Mouse (Mus musculus) macrophage (primary cell): ENCODE measurements at regions not wholly inside any gene's neighbourhood (a gene's known extent, or its start where the extent isn't known, plus 50 kb on each side); places are given as distances from the start of the nearest gene placed in this dataset.

Experiments
- H3K27ac ChIP-seq: fragments of 350-480 bp; formaldehyde crosslinking; 2 replicates; pipeline ENCODE4 v1.9.0; 2021
- H3K36me3 ChIP-seq: fragments of 350-480 bp; formaldehyde crosslinking; 2 replicates; pipeline ENCODE4 v1.9.0; 2021; ENCODE audit errors: inconsistent target
- H3K4me3 ChIP-seq: fragments of 350-480 bp; formaldehyde crosslinking; 2 replicates; pipeline ENCODE4 v1.9.0; 2021; ENCODE audit errors: inconsistent target
- H3K79me2 ChIP-seq: fragments of 350-480 bp; formaldehyde crosslinking; 2 replicates; pipeline ENCODE4 v1.9.0; 2021; ENCODE audit errors: inconsistent target
- WGBS: methylation state at CpG from one replicate; pipeline ENCODE4 v1.1.7; 2026; ENCODE audit warnings: inconsistent platforms; ENCODE audit not compliant: missing documents; 5-methylcytosine and 5-hydroxymethylcytosine counted together

DNA sequence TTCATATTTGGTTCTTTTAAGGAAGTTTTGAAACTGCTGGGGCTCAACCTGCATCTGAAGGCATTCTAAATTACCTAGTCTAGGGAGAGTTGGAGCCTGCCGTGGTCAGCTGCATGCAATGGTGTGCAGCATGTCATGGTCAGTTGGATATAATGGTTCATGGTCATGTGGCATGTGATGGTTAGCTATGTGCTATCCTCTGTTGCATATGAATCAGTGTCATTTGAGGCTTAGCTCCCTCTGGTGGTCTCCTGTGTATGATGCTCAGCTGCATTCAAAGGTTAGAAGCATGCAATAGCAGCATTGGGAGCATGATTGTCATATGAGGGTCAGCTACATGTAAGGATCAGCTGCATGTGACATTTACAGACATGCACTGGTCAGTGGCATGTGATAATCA lies 1894.0 kb upstream of the Lrrc6 start:
- no peaks in the 10 kb centered on the region for H3K79me2 ChIP-seq
- 87% methylated on average over 1 of the region's 1 CpGs for WGBS
- no peak overlapping the region for H3K4me3 ChIP-seq
- H3K27ac ChIP-seq = no peak overlapping the region
- H3K36me3 ChIP-seq = no peaks in the 10 kb centered on the region

DNA sequence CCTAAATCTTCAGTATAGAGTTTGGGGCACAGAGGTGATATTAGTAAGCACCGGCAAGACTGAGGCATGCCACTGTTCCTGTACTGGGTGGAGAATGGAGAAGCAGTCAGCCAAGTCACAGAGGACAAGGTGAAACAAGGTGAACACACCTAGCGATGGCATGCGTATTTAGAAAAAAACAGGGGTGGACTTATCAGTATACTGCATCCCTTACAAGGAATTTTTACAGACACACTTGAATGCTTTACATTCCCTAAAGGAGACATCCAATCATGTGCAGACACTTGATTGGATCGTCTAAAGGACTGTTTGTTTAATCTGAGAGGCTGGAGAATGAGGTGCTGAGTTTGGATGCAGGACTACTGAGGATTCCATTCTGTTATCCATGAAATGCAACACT lies 1893.4 kb upstream of the Lrrc6 start:
- Histone ChIP-seq H3K4me3 (no peak overlapping the region), H3K79me2 (no peaks in the 10 kb centered on the region), H3K36me3 (no peaks in the 10 kb centered on the region), H3K27ac (no peak overlapping the region)
- WGBS = 94% methylated on average over 4 of the region's 4 CpGs

DNA sequence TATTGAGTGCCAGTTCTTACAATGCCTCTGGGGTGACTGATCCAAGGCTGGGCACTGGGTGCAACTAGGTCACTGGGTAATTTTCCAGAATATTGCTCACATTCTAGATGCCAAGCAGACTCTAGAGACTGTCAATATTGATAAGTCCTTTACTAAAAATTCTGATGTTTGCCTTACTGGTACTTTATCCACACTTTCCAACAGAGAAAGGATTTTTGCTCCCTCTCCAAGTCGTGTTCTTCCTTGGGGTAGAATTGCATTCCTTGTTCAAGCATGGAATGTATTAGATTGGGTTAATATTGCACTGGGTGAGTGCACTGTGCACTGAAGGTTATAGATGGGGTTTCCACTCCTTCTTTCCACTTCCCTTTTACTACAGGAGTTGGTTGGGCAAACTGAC lies 1891.0 kb upstream of the Lrrc6 start:
- no peaks in the 10 kb centered on the region for H3K79me2 ChIP-seq
- no peak overlapping the region for H3K27ac ChIP-seq
- WGBS = 67% methylated on average over 1 of the region's 1 CpGs
- no peak overlapping the region for H3K4me3 ChIP-seq
- H3K36me3 ChIP-seq = no peaks in the 10 kb centered on the region

DNA sequence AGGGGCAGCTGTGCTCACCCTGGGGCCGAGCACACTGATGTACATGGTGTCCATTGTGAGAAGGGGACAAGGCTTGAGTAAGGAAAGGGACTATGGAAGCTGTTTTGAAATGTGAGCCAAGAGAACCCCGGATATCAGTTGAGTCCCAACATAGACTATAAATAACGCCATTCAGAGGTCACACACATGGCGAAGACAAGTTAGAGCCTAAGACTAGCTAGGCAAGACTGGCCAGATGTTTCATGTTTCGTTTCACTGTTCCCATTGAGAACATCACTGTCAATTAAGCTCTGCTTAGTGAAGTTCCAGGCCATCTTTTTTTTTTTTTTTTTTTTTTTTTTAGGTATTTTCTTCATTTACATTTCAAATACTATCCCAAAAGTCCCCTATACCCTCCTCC lies 1889.1 kb upstream of the Lrrc6 start:
- Histone ChIP-seq H3K27ac (no peak overlapping the region), H3K79me2 (no peaks in the 10 kb centered on the region)
- 88% methylated on average over 5 of the region's 5 CpGs for WGBS

DNA sequence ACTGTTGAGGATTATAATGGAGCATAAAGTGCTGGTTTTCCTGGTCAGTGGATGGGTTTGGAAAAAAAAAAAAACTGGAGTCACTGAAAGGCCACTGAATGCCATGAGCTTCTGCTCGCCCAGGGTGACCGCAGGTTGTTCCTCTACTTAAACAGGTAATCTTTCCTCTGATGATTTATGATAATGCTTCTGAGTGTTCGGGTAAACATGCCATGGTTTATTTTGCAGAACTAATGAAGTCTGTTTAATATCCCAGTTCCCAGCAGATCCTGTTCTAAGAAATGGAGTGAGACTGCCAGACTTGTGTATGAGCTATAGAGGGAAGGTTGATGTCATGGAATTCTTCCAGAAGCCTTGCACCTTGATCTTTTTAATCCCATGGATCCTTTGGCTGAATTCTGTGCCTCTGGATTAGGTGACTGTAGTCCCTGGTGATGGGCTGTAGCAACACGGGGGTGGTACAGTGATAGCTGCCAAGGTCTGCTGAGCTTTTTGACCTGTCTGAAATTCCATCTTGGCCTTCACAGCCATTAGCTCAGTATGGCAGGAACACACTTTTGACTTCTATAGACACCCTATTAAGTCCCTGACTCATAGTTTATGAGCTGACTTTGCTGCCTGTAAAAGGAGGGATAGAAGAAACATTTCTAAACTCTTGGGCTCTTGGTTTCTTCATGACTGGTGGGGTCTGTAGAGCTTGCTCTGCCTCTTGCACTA lies 1886.8 kb upstream of the Lrrc6 start:
- Histone ChIP-seq H3K27ac (no peak overlapping the region), H3K79me2 (no peaks in the 10 kb centered on the region), H3K36me3 (no peaks in the 10 kb centered on the region), H3K4me3 (no peak overlapping the region)
- WGBS = 88% methylated on average over 4 of the region's 4 CpGs

More for the DNA sequence above, 1889.1 kb upstream of the Lrrc6 start:
- no peaks in the 10 kb centered on the region for H3K36me3 ChIP-seq
- no peak overlapping the region for H3K4me3 ChIP-seq

DNA sequence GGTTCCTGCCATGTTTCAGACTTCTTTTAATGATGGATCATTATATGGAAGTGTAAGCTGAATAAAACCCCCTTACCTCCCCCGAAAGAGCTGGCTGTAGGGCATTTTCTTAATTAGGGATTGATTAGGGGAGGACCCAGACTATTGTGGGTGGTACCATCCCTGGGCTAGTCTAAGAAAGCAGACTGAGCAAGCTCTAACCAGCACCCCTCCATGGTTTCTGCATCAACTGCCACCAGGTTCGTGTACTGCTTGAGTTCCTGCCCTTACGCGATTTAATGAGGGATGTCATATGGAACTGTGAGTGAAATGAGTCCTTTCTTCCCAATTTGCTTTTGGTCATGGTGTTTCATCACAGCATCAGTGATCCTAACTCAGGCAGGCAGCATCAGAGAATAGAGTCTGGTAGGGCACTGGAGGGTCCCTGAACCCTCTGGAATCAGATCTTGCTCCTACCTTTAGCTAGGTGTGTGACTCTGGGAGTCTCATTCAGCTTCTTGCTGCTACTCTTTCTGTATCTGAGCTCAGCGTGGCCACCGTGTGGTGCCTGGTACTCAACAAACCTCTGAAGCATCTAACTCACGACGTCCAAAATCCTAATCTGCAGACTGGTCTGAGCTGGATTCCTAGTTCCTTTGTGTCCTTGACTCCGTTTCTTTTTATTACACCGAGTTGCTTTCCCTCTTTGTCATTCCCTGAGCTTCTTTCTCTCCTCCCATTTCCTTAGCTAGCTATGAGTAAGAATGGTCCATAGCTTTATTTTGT lies 1884.0 kb upstream of the Lrrc6 start:
- WGBS = 72% methylated on average over 10 of the region's 10 CpGs
- Histone ChIP-seq H3K36me3 (no peaks in the 10 kb centered on the region), H3K79me2 (no peaks in the 10 kb centered on the region), H3K4me3 (no peak overlapping the region), H3K27ac (no peak overlapping the region)

DNA sequence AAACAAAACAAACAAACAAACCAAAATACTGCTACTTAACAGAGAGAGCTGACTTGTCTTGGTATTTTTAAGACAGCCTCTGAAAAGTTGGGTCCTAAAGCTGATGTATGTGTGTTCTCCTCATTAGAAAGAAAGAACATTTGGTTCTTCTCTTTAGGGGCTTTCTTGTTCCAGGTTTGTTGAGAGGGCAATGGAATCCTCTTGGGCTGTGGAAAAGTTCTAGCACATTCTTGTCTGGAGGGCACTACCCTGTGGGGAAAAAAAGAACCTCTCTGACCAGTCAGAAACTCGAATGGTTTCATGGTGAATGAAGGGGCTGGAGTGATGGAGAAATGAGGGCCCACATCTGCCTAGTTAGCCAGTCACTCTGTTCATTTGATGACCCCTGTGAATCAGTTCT lies 1874.5 kb upstream of the Lrrc6 start:
- no peaks in the 10 kb centered on the region for H3K79me2 ChIP-seq
- H3K36me3 ChIP-seq = no peaks in the 10 kb centered on the region
- H3K27ac ChIP-seq = no peak overlapping the region
- H3K4me3 ChIP-seq = no peak overlapping the region
- 53% methylated on average over 1 of the region's 1 CpGs for WGBS

DNA sequence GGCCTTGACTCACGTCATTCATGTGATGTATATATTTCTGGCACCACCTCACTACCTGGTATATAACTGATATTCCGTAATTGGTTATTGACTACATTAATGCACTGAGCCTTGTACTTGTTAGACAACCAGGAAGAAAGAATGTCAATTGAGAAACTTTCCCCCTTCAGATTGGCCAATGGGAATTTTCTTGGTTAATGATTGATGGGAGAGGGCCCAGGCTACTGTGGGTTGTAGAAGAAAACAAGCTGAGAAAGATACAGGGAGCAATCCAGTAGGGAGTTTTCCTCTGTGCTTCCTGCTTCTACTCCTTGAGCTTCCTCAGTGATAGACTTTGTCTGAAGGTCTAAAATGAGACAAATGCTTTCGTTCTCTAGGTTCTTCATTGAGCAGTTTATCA lies 1866.1 kb upstream of the Lrrc6 start:
- Histone ChIP-seq H3K27ac (no peak overlapping the region), H3K36me3 (no peaks in the 10 kb centered on the region), H3K4me3 (no peak overlapping the region), H3K79me2 (peaks cover 3% of the 10 kb centered on the region)
- 86% methylated on average over 3 of the region's 3 CpGs for WGBS

DNA sequence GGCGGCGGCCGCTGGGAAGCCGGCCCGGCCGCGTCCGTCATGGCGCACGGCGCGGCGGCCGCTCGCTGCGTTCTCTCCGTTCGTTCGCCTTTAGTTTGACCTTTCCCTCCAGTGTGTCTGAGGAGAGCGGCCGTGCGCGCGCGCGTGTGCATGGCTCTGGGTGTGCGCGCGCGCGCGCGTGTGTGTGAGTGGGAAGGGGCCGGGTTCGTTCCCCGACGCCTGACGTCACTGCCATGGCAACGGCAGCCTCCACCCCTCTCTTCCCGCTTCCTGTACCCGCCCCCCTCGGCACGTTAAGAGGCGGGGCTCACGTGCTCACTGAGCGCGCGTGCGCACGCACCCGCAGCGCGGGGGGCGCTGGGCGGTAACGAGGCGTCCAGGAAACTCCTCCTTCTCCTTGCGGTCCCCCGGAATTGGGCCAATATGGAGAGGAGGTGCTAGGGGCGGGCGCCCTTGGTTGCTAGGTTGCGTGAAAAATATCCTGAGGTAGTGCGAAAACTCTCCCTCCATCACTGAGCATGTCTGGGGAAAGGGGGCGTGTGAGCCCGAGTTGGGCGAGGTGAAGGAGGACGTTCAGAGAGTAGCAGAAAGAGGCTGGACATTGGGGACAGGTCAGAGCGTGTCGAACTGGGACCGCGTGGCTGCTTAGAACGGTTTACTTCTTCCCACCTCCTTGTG lies 1862.5 kb upstream of the Lrrc6 start:
- H3K27ac ChIP-seq = peak overlapping the region; percentile 41
- no peaks in the 10 kb centered on the region for H3K36me3 ChIP-seq
- peaks cover 39% of the 10 kb centered on the region for H3K79me2 ChIP-seq
- peak overlapping the region; percentile 30; the same call in 1 of the 2 replicates for H3K4me3 ChIP-seq
- WGBS = 2% methylated on average over 58 of the region's 72 CpGs

DNA sequence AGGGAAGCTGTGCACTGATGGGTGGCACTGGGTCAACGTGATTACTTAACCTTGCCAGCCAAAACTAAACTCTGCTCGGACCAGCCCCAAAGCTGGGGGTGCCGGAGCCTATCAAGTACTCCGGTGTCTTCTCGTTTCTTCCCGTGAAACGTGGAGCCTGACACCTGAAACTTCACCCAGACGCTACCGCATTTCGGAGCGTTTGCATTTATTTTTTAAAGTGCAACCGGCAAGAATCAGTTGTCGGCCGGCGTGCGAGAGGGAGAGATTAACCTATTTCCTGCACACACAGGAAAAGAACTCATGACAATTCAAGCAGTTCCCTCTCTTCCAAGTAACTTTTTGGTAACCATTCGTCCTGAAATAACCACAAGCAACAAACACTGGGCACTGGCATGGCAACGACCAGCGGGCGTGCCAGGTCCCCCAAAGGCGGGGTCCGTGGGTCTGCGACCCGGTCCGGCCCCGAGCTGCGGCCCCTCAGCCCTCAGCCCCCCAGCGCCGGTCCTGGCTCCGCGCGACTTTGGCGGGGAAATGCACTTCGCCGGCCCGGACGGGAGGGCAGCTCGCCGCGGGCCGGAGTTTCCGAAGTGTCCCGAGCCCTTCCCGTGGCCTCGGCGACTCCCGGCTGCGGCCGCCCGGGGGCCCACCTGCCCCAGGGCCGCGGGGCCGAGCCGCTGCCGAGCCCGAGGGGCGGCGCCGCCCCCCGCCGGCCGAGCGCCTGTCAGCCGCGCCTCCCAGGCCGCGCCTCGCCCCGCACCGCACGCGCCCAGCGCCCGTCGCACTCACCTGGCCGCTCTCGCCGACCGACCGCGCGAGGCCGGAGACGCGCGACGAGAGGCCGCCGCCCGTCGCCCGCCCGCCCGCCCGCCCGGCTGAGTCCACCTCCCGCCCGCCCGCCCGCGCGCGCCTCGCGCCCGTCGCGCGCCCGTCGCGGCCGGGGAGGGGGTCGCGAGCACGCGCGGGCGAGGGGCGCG lies 1861.7 kb upstream of the Lrrc6 start:
- 2% methylated on average over 96 of the region's 121 CpGs for WGBS
- H3K4me3 ChIP-seq = peak overlapping the region; percentile 78
- peaks cover 48% of the 10 kb centered on the region for H3K79me2 ChIP-seq
- H3K27ac ChIP-seq = peak overlapping the region; percentile 67
- H3K36me3 ChIP-seq = no peaks in the 10 kb centered on the region

DNA sequence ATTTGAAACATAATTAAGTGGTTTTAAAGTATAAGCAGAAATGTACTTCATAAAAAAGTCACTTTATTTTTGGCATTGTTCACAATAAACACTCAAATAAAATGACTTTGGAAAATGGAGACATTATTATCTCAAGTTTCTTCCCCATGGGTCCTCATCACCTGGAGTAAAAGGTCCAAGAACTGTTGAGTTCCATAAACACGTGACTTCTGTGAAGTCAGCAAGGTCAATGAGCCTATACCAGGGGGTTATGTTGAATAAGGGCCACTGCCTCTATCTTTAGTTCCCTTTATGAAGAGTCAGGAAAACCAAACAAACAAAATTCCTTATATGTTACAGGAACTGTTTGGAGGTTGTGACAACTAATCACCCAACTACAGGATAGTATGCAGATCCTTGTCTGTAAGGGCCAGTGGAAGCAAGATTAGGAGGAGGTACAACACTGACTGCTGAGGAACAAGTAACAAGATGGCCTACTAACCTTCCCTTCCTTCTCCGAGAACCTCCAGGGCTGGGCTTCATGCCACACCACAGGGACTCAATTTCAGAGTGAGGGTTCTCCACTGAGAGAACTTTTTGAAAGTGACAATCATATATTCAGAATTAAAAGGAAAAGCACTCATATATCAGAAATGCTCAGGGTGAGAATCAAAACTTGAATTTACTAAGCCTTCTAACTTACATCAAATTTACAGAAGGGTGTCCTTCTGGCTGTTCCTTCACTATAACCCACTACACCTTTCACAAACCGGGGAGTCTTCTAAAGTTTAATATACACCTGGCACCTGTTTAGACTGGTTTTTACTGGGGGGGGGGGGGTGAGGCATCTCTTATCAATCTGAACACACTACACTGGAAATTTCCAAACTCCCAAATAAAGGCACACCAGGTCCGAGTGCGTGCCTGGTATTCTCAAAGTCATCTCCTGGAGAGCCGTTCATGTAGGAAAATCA lies 1860.5 kb upstream of the Lrrc6 start:
- peaks cover 59% of the 10 kb centered on the region for H3K79me2 ChIP-seq
- H3K36me3 ChIP-seq = no peaks in the 10 kb centered on the region
- peak overlapping the region; percentile 67 for H3K27ac ChIP-seq
- 28% methylated on average over 6 of the region's 6 CpGs for WGBS
- H3K4me3 ChIP-seq = peak overlapping the region; percentile 78

DNA sequence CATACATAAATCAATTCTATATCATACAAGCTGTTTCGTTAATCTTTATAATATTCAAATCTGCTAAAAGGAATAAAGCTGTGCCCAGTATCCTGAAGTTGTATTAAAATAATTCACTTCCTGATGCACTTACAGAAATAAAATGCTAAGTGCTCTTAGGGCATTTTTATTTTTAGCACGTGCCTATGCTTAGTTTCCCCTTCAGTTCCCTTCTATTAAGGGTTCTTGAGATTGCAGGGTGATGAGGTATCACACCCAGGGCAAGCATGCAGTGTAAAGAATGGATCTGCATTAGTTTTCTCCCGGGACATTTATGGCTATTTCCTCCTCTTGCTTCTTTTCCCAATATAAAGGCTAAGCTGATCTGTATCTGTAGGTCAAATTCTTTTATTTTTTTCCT lies 1858.8 kb upstream of the Lrrc6 start:
- Histone ChIP-seq H3K4me3 (no peak overlapping the region), H3K27ac (peak overlapping the region; percentile 21), H3K79me2 (peaks cover 76% of the 10 kb centered on the region), H3K36me3 (no peaks in the 10 kb centered on the region)
- 46% methylated on average over 3 of the region's 3 CpGs for WGBS

DNA sequence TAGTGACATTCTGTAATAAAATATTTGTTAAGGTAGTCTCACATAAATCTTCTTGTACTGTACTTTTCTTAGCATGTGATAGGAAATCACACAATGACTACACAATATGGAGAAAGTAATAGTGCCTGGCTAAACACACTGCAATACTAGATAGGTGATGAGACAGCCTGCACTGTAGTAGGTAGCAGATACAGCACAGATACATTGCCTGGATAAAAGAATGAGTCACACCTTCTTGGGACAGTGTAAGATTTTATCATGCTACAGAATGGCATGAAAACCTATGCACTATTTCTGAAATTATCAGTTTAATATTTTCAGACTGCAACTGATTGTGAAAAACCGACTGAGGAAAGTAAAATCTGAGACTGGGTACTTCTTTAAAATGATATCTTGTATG lies 1855.2 kb upstream of the Lrrc6 start:
- Histone ChIP-seq H3K27ac (no peak overlapping the region), H3K36me3 (no peaks in the 10 kb centered on the region), H3K79me2 (peaks cover 100% of the 10 kb centered on the region), H3K4me3 (no peak overlapping the region)
- 78% methylated on average over 1 of the region's 1 CpGs for WGBS
